Mouse (Mus musculus) G1E (cell line): ENCODE measurements around the gene Lyst.

ENCODE experiments used
- CTCF ChIP-seq: IDR thresholded peaks from 2 replicates; pipeline ENCODE4 v1.5.1; 2012; ENCODE audit warnings: low read depth, low read length, inconsistent platforms, mixed read lengths
- GATA1 ChIP-seq: IDR thresholded peaks from 2 replicates; pipeline ENCODE4 v1.6.1; 2012; ENCODE audit warnings: borderline replicate concordance, low read length, inconsistent platforms, mixed read lengths

- TF ChIP-seq CTCF: no peak
- TF ChIP-seq GATA1: no peak
Measured at GRCm38 (mm10) chr13:13621456-13621855, 31.3 kb downstream of the Lyst start.
